Mouse (Mus musculus): ENCODE measurements at regions not wholly inside any gene's neighbourhood (a gene's known extent, or its start where the extent isn't known, plus 50 kb on each side); places are given as distances from the start of the nearest gene placed in this dataset.

DNA sequence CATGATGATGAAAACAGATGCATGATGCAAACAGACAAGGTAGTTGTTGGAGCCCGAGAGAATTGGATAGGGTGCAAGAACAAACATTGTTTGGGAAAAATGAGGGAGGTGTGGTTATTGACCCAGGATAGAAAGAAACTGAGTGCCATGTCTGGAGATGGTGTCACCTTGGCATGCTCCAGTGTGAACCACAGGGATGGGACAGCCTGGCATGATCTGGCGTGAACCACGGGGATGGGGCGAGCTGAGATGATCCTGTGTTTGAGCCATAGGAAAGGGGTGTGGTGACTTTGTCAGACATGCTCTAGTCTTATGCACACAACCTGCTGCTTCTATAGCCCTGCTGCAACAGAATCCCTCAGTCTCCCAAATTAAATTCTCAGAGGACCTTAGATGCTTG lies 178.7 kb upstream of the Gm5148 start:
- no peak overlapping the region for H3K9ac ChIP-seq (ENCODE audit: control insufficient read depth, low read depth, low read length, poor library complexity, severe bottlenecking)
- no peak overlapping the region for H3K27ac ChIP-seq (ENCODE audit: control insufficient read depth, low read depth, low read length)
- H3K36me3 ChIP-seq (ENCODE audit: control insufficient read depth in 1 of 2, insufficient read depth in 2 of 2, low read length in 2 of 2): no peaks in the 10 kb centered on the region
- no peaks in the 10 kb centered on the region for H3K9me3 ChIP-seq (replicated peaks; ENCODE audit: insufficient read depth, low read length)
- H3K27me3 ChIP-seq (ENCODE audit: control insufficient read depth in 1 of 2, insufficient read depth in 2 of 2, low read length in 2 of 2): no peaks in the 10 kb centered on the region
- no peak for TF ChIP-seq KAT2A (conservative IDR thresholded peaks at IDR 0.05; ENCODE audit: low read depth, low read length)
- TF ChIP-seq ZKSCAN1 (IDR thresholded peaks at IDR 0.05; ENCODE audit: low read depth, low read length): no peak
- no peaks in the 10 kb centered on the region for H3K79me2 ChIP-seq (ENCODE audit: control insufficient read depth, insufficient read depth, low read length, poor library complexity)
- no peak overlapping the region for H3K4me3 ChIP-seq (ENCODE audit: control insufficient read depth in 1 of 2, insufficient read depth in 1 of 2, low read depth in 2 of 2, low read length in 2 of 2)
- no peaks in the 10 kb centered on the region for H3K4me1 ChIP-seq (ENCODE audit: control insufficient read depth in 1 of 2, insufficient read depth in 2 of 2, low read length in 2 of 2)
- DNase-seq (ENCODE audit: low read depth, low spot score): no peak

GRCm38 (mm10) chr3:37897392-37897791 lies 173.1 kb upstream of the Gm5148 start:
- Histone ChIP-seq H3K27ac (ENCODE audit: control insufficient read depth, low read depth, low read length) (no peak overlapping the region), H3K79me2 (ENCODE audit: control insufficient read depth, insufficient read depth, low read length, poor library complexity) (no peaks in the 10 kb centered on the region), H3K9ac (ENCODE audit: control insufficient read depth, low read depth, low read length, poor library complexity, severe bottlenecking) (no peak overlapping the region), H3K36me3 (ENCODE audit: control insufficient read depth in 1 of 2, insufficient read depth in 2 of 2, low read length in 2 of 2) (no peaks in the 10 kb centered on the region), H3K9me3 (replicated peaks; ENCODE audit: insufficient read depth, low read length) (no peaks in the 10 kb centered on the region), H3K4me1 (ENCODE audit: control insufficient read depth in 1 of 2, insufficient read depth in 2 of 2, low read length in 2 of 2) (no peaks in the 10 kb centered on the region), H3K27me3 (ENCODE audit: control insufficient read depth in 1 of 2, insufficient read depth in 2 of 2, low read length in 2 of 2) (no peaks in the 10 kb centered on the region; a peak in 2 of 4 replicates), H3K4me3 (ENCODE audit: control insufficient read depth in 1 of 2, insufficient read depth in 1 of 2, low read depth in 2 of 2, low read length in 2 of 2) (no peak overlapping the region)
- TF ChIP-seq ZC3H11A (IDR thresholded peaks at IDR 0.05; ENCODE audit: low read depth, low read length): no peak
- TF ChIP-seq SIN3A (IDR thresholded peaks at IDR 0.05; ENCODE audit: low read length): no peak
- no peak for TF ChIP-seq GABPA (IDR thresholded peaks at IDR 0.05; ENCODE audit: low read depth, low read length)
- no peak for TF ChIP-seq USF2 (IDR thresholded peaks at IDR 0.05; ENCODE audit: borderline replicate concordance in 1 of 2, insufficient read depth in 1 of 2, low read depth in 1 of 2, low read length in 2 of 2)
- TF ChIP-seq CTCF (IDR thresholded peaks at IDR 0.05 in 2 of 3, conservative IDR thresholded peaks at IDR 0.05 in 1 of 3; ENCODE audit: control insufficient read depth in 1 of 3, insufficient read depth in 1 of 3, low read depth in 2 of 3, low read length in 3 of 3, poor library complexity in 1 of 3, severe bottlenecking in 1 of 3): no peak
- no peak for TF ChIP-seq BHLHE40 (IDR thresholded peaks at IDR 0.05; ENCODE audit: borderline replicate concordance, low read depth, low read length)
- TF ChIP-seq CHD1 (IDR thresholded peaks at IDR 0.05; ENCODE audit: low read depth, low read length): no peak
- TF ChIP-seq E2F4 (IDR thresholded peaks at IDR 0.05; ENCODE audit: borderline replicate concordance, low read depth, low read length): no peak
- TF ChIP-seq USF1 (IDR thresholded peaks at IDR 0.05; ENCODE audit: low read depth, low read length): no peak
- TF ChIP-seq TBP (IDR thresholded peaks at IDR 0.05; ENCODE audit: low read depth, low read length): no peak
- TF ChIP-seq ZMIZ1 (IDR thresholded peaks at IDR 0.05; ENCODE audit: low read depth, low read length): no peak
- no peak for TF ChIP-seq CHD2 (IDR thresholded peaks at IDR 0.05; ENCODE audit: low read length)
- no peak for TF ChIP-seq RAD21 (IDR thresholded peaks at IDR 0.05; ENCODE audit: low read depth, low read length)
- no peak for TF ChIP-seq MXI1 (IDR thresholded peaks at IDR 0.05; ENCODE audit: low read depth, low read length)
- TF ChIP-seq UBTF (IDR thresholded peaks at IDR 0.05; ENCODE audit: borderline replicate concordance, insufficient read depth, low read depth, low read length): no peak
- TF ChIP-seq JUND (IDR thresholded peaks at IDR 0.05; ENCODE audit: low read depth, low read length): no peak
- TF ChIP-seq ZNF384 (IDR thresholded peaks at IDR 0.05; ENCODE audit: low read depth, low read length): no peak
- no peak for TF ChIP-seq HCFC1 (IDR thresholded peaks at IDR 0.05; ENCODE audit: low read depth, low read length)
- DNase-seq (ENCODE audit: low read depth, low spot score): no peak
